Mouse (Mus musculus) fibroblast of lung, adult 2 months (primary cell): ENCODE measurements around the gene AF067063.
"Not testable (repeated sequence)": the region's sequence is repeated elsewhere in the genome, so short reads cannot be mapped to it uniquely, and the experiment has no call there.

ENCODE experiments used
- DNase-seq: peaks from one replicate; pipeline ENCODE4 v3.0.0-alpha.2; 2011; ENCODE audit warnings: low read depth

AF067063 gene

GRCm38 (mm10) chr13:119830116-119830515, at the start of gene AF067063:
Gene AF067063 (minus strand): TSS chr13:119830216.
- DNase-seq = not testable (repeated sequence)

GRCm38 (mm10) chr13:119864395-119864999, 34.5 kb upstream of the AF067063 start:
- not testable (repeated sequence) for DNase-seq

- DNase-seq = not testable (repeated sequence)
These were observed 32.4 kb upstream of the AF067063 start for GRCm38 (mm10) chr13:119862399-119862798.

- DNase-seq = not testable (repeated sequence)
These were observed 10.0 kb upstream of the AF067063 start for GRCm38 (mm10) chr13:119839982-119840381.

DNA sequence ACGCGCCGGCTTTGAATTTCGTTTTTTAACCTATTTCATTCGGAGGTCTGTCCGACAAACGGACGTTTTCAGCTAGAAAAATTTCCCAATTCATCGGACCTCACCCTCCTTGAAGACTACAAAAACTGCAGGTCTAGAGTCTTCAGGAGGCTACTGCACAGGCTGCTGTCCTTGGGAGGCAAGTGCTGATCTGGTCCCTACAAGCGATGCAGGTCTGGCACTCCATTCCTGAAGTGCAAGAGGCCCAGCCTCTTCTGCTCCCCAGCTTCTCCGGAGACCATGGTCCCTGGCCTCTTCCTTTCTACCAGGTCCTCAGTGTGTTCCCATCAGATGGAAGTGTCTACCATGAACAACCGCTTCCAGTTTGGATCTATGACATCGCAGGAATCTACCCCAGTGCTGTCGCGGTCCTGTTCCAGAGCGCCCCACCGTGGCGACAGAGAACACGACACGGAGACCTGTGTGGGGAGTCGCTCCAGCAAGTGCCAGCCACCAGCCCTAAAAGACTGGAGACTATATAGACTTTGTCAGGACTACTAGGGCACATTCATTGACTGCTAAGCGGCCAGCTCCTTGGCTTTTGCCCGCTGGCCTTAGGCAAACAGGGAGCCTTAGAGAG, 7.8 kb upstream of the AF067063 start:
- DNase-seq = not testable (repeated sequence)

DNA sequence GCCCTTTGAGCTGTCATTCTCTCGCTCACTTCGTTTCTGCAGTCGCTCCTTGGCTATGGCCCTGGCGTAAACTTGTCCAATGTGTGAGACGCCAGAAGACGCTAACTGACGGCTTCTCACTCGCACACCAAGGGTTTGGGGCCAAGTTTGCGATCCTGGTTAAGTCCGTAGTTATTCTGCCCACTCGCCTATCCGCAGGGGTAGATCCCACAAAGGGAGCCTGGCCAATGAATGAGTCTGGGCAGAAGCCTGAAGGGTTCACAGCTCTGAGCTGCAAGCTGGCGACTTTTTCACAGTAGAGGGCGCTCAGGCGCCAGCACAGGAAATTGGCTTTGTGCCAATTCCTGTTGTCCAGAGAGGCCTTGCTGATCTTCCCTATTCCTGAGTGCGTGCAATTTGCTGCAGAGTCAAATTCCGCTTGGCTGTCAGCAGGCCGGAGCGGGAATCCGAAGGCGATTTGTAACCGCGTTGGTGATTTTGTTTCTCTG, 6.4 kb upstream of the AF067063 start:
- not testable (repeated sequence) for DNase-seq

- not testable (repeated sequence) for DNase-seq
These were observed 5.5 kb upstream of the AF067063 start, which contains the start of gene D13Ertd608e for GRCm38 (mm10) chr13:119835320-119836056. Gene D13Ertd608e (plus strand): TSS chr13:119836006.

GRCm38 (mm10) chr13:119817579-119818206, 12.3 kb downstream of the AF067063 start:
- no peak for DNase-seq

DNA sequence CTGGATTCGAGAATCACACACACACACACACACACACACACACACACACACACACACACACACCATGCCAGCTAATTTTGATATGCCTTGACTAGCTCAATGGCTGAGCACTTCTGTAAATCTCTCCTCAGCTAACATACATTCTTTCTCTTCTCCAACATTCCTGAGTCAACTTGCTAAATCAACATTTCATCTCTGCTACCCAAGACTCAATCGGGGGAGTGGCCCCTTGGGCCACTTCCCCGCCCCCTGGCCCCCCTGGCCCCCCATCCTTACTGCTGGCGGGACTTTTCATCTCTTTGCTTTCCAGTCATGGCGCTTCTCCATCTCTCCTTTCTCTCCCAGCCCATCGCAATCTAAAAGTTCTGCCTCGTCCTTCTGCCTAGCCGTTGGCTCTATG, 13.2 kb downstream of the AF067063 start:
- DNase-seq = no peak

GRCm38 (mm10) chr13:119810031-119810430, 20.0 kb downstream of the AF067063 start:
- no peak for DNase-seq

- no peak for DNase-seq
These were observed 21.1 kb downstream of the AF067063 start for GRCm38 (mm10) chr13:119808937-119809336.

DNA sequence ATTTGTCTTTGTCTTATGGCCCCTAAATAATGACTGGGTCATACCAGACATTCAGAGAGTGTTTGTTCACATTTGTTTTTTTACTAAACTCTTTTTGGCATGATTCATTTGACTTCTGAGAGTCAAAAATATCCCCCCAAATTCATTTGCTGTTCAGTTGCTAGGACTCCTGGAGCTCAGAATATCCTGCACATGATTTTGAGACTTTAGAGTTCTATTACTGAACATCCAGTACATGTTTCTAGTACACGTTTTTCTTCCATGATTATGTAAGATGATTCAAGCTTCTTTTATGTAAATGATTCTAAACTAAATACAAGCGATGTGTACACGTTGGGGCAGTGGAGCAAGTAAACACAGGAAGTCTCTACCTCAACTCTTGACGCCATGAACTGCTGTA, 32.4 kb downstream of the AF067063 start:
- no peak for DNase-seq

DNA sequence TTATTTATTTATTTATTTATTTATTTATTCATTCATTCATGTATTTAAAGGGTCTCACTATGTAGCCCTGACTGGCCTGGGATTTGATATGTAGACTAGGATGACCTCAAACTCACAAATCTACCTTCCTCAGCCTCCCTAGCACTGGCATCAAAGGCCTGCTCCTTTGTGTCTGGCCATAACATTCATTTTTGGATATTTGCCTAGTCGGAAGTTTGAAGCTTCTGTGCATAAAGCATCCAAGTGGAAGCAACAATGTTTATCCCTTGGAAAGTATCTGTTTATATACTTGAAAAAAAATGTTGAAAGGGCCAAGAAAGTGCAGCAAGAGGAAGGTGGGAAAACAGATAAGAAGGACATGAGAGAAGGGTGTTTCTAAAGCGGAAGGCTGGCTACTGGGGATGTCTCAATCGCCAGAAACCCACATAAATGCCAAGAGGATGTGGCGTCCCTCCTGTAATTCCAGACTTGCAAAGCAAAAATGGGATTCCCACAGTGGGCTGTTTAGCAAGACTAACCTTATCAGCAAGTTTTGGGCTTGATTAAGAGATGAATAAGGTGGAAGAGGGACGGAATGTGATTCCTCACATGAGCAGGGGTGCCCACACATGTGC, 37.1 kb downstream of the AF067063 start:
- no peak for DNase-seq

- DNase-seq = no peak
These were observed 38.4 kb downstream of the AF067063 start for GRCm38 (mm10) chr13:119791580-119792135.

- DNase-seq = peak; percentile 73
These were observed 39.0 kb downstream of the AF067063 start, which contains the start of gene Zfp131 for GRCm38 (mm10) chr13:119790761-119791579. Gene Zfp131 (minus strand): TSS chr13:119790889.

- no peak for DNase-seq
These were observed 39.9 kb downstream of the AF067063 start for GRCm38 (mm10) chr13:119789851-119790717.

- no peak for DNase-seq
These were observed 46.4 kb downstream of the AF067063 start for GRCm38 (mm10) chr13:119783581-119783980.
